Mouse (Mus musculus) forebrain, postnatal 0 days (tissue): ENCODE data around the gene Ahnak. TPM values are rescaled to one million over a fixed set of nuclear protein-coding genes. Genes with fewer than 3 reads are reported as not detected.
"Not testable (repeated sequence)": the region's sequence is repeated elsewhere in the genome, so short reads cannot be mapped to it uniquely, and the experiment has no call there.

ENCODE experiments used
- ATAC-seq: fragments of 200-750 bp; cut with Nextera tagmentation; 2 replicates; pipeline ENCODE4 v1.8.0; 2017; ENCODE audit warnings: mild to moderate bottlenecking, moderate library complexity
- DNase-seq: peaks from one replicate; pipeline ENCODE4 v3.0.0-alpha.2; 2015
- H3K27ac ChIP-seq: fragments of 300-500 bp; sonication (generic); 2 replicates; pipeline ENCODE4 v1.5.1; 2014; ENCODE audit warnings: low read depth, mild to moderate bottlenecking, antibody characterized with exemption, low read length, moderate library complexity, mixed read lengths
- H3K27me3 ChIP-seq: fragments of 300-500 bp; sonication (generic); 2 replicates; pipeline ENCODE4 v1.6.1; 2014; ENCODE audit warnings: mild to moderate bottlenecking, low read length, mixed read lengths; ENCODE audit not compliant: insufficient read depth
- H3K36me3 ChIP-seq: fragments of 300-500 bp; sonication (generic); 2 replicates; pipeline ENCODE4 v1.6.1; 2014; ENCODE audit warnings: mild to moderate bottlenecking, moderate library complexity; ENCODE audit not compliant: insufficient read depth
- H3K4me1 ChIP-seq: fragments of 300-500 bp; sonication (generic); 2 replicates; pipeline ENCODE4 v1.6.1; 2014; ENCODE audit warnings: antibody characterized with exemption; ENCODE audit not compliant: insufficient read depth
- H3K4me2 ChIP-seq: fragments of 300-500 bp; sonication (generic); 2 replicates; pipeline ENCODE4 v1.6.1; 2014; ENCODE audit warnings: low read depth, mild to moderate bottlenecking, moderate library complexity
- H3K4me3 ChIP-seq: fragments of 300-500 bp; sonication (generic); 2 replicates; pipeline ENCODE4 v1.5.1; 2014; ENCODE audit warnings: low read depth, low read length, mixed read lengths
- H3K9ac ChIP-seq: fragments of 300-500 bp; sonication (generic); 2 replicates; pipeline ENCODE4 v1.6.1; 2014; ENCODE audit warnings: mild to moderate bottlenecking
- H3K9me3 ChIP-seq: fragments of 300-500 bp; sonication (generic); 2 replicates; pipeline ENCODE4 v1.6.1; 2016; ENCODE audit warnings: low read length
- CTCF ChIP-seq: sonication (generic); IDR thresholded peaks from 2 replicates; pipeline ENCODE4 v1.5.1; 2016; ENCODE audit warnings: antibody characterized with exemption, control low read depth, low read depth
- WGBS: fragments of 180-500 bp; shearing (Covaris S2); extraction: QIAGEN DNeasy Blood & Tissue Kit; methylation state at CpG from one replicate; pipeline ENCODE4 v1.1.7; 2014; 5-methylcytosine and 5-hydroxymethylcytosine counted together
- polyA plus RNA-seq: library from polyadenylated mRNA; unstranded; fragments of >200 nt; fragmentation: Nextera tagmentation; extraction: Ambion mirVana; gene quantifications from 2 replicates; pipeline ENCODE4 v1.2.1, GENCODE M21; 2015
- total RNA-seq: library from RNA; depleted of rRNA; stranded (reverse); fragments of >200 nt; gene quantifications from 2 replicates; pipeline ENCODE4 v1.2.3, GENCODE M21; 2014

Gene Ahnak
- total and polyA plus RNA-seq, 2 experiments from 2014 or later: 3.2 to 17.9 TPM

DNA sequence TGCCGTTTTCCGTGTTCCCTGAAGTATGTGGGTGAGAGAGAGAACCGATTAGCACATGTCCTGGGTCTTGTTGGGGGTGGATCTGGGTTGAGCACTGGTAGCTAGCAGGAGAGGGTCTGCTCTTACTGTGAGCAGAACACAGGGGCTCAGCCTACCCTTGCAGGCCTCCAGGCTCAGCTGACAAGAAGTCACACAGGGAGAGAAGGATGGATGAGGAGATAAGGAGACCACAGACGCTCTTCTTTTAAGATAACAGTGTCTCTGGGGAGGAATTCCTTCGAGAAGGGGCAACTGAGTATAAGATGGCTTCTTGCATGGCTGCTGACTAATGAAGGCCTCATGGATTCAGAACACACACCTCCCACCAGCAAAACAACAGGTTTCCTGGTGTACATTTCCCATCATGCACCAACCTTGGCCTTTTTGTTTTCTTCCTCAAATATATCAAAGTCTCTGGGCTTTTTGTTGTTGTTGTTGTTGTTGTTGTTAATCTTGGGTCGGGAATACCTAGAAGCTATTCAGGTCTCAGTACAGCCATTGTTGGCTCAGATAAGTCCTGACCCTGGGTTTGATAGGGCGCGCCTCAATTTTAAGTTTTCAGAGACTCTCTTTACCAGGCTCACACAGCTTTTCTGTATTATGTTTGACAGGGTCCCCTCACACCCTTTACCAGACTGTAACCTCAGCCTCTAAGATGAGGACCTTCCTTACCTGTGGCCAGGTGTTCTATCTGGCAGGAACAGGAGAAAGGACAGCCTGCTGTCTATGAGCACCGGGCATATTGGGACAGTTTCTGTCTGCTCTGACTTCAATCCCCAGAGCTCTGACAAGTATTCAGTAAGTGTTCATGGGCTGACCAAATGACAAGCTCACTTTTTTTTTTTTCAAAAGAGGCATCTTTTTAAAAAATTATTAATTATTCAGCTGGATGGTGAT, 61.5 kb downstream of the Ahnak start:
- H3K27me3 ChIP-seq: no peaks in the 10 kb centered on the region
- WGBS: 83% methylated on average over 9 of the region's 9 CpGs
- no peak for ATAC-seq

DNA sequence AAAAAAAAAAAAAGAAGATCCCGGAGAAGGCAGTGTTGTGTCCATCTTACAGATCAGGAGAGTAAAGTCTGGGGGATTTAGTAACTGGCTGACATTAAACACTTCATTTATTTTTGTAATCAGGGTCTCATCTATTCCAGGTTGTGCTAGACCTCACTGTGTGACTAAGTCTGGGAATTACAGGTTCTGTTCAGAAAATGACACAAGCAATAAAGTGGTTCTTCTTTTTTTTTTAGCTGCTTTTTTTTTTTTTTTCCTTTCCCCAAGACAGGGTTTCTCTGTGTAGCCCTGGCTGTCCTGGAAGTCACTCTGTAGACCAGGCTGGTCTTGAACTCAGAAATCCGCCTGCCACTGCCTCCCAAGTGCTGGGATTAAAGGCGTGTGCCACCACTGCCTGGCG, 62.9 kb downstream of the Ahnak start:
- not testable (repeated sequence) for H3K4me2 ChIP-seq, DNase-seq, H3K27me3 ChIP-seq, H3K9me3 ChIP-seq, H3K4me1 ChIP-seq, H3K9ac ChIP-seq, H3K27ac ChIP-seq, H3K36me3 ChIP-seq, ATAC-seq, H3K4me3 ChIP-seq
- 89% methylated on average over 4 of the region's 4 CpGs for WGBS

More for the DNA sequence above, 61.5 kb downstream of the Ahnak start:
- Histone ChIP-seq H3K9ac (no peak overlapping the region), H3K4me1 (no peaks in the 10 kb centered on the region), H3K27ac (no peak overlapping the region), H3K36me3 (no peaks in the 10 kb centered on the region), H3K9me3 (no peaks in the 10 kb centered on the region), H3K4me3 (no peak overlapping the region), H3K4me2 (no peak overlapping the region)
- no peak for DNase-seq
- no peak for TF ChIP-seq CTCF

- H3K27me3 ChIP-seq: no peaks in the 10 kb centered on the region
- no peak overlapping the region for H3K9ac ChIP-seq
- ATAC-seq (no peak), DNase-seq (no peak)
- no peak overlapping the region for H3K4me2 ChIP-seq
- no peak for TF ChIP-seq CTCF
- no peaks in the 10 kb centered on the region for H3K9me3 ChIP-seq
- no peak overlapping the region for H3K4me3 ChIP-seq
- no peaks in the 10 kb centered on the region for H3K4me1 ChIP-seq
- no peaks in the 10 kb centered on the region for H3K36me3 ChIP-seq
- WGBS: 61% methylated on average over 6 of the region's 6 CpGs
- no peak overlapping the region for H3K27ac ChIP-seq
Measured at GRCm38 (mm10) chr19:9052803-9053431, 63.8 kb downstream of the Ahnak start.

DNA sequence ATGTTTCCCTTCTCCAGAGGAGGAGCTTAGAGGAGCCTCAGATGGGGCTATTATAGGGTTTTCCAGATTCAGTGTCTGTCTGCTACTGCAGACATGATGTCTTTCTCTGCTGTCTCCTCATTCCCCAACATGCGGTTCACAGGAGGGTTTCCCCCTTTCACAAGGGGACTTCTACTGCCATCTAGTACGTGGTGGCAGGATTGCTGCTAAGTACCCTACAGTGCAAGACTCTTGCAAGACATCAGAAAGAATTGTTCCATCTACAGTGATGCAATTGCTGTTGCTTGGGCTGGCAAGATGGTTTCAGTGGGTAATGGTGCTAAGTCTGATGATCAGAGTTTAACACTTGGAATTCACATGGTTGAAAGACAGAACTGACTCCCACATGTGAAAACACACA, 66.1 kb downstream of the Ahnak start:
- peak; percentile 30 for DNase-seq
- H3K27ac ChIP-seq: no peak overlapping the region
- 20% methylated on average over 2 of the region's 2 CpGs for WGBS
- no peaks in the 10 kb centered on the region for H3K36me3 ChIP-seq
- H3K9me3 ChIP-seq: no peaks in the 10 kb centered on the region
- H3K4me2 ChIP-seq: no peak overlapping the region
- no peaks in the 10 kb centered on the region for H3K27me3 ChIP-seq
- no peak overlapping the region for H3K9ac ChIP-seq
- ATAC-seq: peak; percentile 70; the same call in 1 of the 2 replicates
- H3K4me1 ChIP-seq: no peaks in the 10 kb centered on the region
- TF ChIP-seq CTCF: peak; percentile 68
- H3K4me3 ChIP-seq: no peak overlapping the region

GRCm38 (mm10) chr19:9055703-9056355, 66.7 kb downstream of the Ahnak start:
- no peak for DNase-seq
- Histone ChIP-seq H3K9ac (no peak overlapping the region), H3K4me3 (no peak overlapping the region), H3K27ac (no peak overlapping the region), H3K36me3 (no peaks in the 10 kb centered on the region), H3K4me2 (no peak overlapping the region), H3K4me1 (no peaks in the 10 kb centered on the region), H3K9me3 (no peaks in the 10 kb centered on the region), H3K27me3 (no peaks in the 10 kb centered on the region)
- ATAC-seq: no peak
- WGBS: 88% methylated on average over 4 of the region's 4 CpGs
- no peak for TF ChIP-seq CTCF

DNA sequence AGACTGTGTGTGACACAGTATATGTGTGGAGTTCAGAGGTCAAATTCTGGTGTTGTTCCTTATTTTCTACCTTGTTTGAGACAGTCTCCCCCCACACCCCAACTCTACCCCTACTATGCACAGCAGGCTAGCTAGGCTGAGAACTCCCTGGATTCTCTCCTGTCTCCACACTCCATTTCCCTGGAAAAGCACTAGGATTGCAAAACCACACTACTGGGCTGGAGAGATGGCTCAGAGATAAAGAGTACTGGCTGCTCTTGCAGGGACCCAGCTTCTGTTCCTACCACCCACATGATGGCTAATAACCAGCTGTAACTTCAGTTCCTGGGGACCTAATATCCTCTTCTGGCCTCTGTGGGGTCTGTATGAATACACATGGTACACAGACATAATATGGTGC, 68.6 kb downstream of the Ahnak start:
- no peaks in the 10 kb centered on the region for H3K36me3 ChIP-seq
- no peak for ATAC-seq
- H3K27ac ChIP-seq: no peak overlapping the region
- no peak overlapping the region for H3K9ac ChIP-seq
- no peak overlapping the region for H3K4me3 ChIP-seq
- H3K9me3 ChIP-seq: no peaks in the 10 kb centered on the region
- no peak overlapping the region for H3K4me2 ChIP-seq
- no peaks in the 10 kb centered on the region for H3K27me3 ChIP-seq
- TF ChIP-seq CTCF: no peak
- DNase-seq: no peak
- no peaks in the 10 kb centered on the region for H3K4me1 ChIP-seq
